Mouse (Mus musculus): ENCODE data around the gene Fosl2. TPM values are rescaled to one million over a fixed set of nuclear protein-coding genes. Genes with fewer than 3 reads are reported as not detected.
"Not testable (repeated sequence)": the region's sequence is repeated elsewhere in the genome, so short reads cannot be mapped to it uniquely, and the experiment has no call there.

The Fosl2 gene
- polyA plus RNA-seq, 1 experiment from 2014 or later: 1.9 TPM

DNA sequence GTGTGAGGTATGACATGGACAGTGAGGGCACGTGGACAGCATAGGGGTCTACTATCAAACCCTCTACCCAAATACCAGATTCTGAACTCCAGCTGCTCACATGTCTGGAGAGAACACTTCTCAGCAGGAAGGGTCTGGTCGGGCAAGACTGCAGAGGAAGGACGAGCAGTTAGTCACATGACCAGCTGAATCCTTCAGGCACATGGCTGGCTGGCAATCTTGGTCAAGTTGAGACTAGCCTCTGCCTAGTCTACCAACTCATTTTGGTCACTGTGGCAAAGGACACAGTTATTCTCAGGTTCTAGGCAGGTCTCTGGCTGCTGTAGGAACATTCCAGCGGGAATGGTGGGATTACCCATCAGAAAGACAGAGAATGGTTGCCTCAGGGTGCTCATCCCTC is 42.1 kb downstream of the Fosl2 start:
- Histone ChIP-seq H3K9ac (ENCODE audit: low read depth, low read length) (no peak overlapping the region), H3K27ac (ENCODE audit: low read depth, low read length) (no peak overlapping the region), H3K4me1 (replicated peaks; ENCODE audit: control insufficient read depth, insufficient read depth, low read length) (no peaks in the 10 kb centered on the region), H3K36me3 (ENCODE audit: control insufficient read depth, insufficient read depth, low read length) (no peaks in the 10 kb centered on the region), H3K9me3 (ENCODE audit: control insufficient read depth, low read length) (no peaks in the 10 kb centered on the region), H3K4me2 (no peak overlapping the region), H3K4me3 (ENCODE audit: low read depth, low read length) (no peak overlapping the region), H3K27me3 (replicated peaks; ENCODE audit: control insufficient read depth, insufficient read depth, low read length) (no peaks in the 10 kb centered on the region)
- WGBS: 61% methylated on average over 4 of the region's 4 CpGs
- no peak for DNase-seq (ENCODE audit: low spot score)
- ATAC-seq (replicated peaks; ENCODE audit: low FRiP score): no peak

GRCm38 (mm10) chr5:32178720-32179119 is 43.1 kb downstream of the Fosl2 start:
- not testable (repeated sequence) for ATAC-seq (replicated peaks; ENCODE audit: low FRiP score); H3K4me3 ChIP-seq (ENCODE audit: low read depth, low read length); H3K4me2 ChIP-seq; H3K36me3 ChIP-seq (ENCODE audit: control insufficient read depth, insufficient read depth, low read length); H3K27ac ChIP-seq (ENCODE audit: low read depth, low read length); H3K9ac ChIP-seq (ENCODE audit: low read depth, low read length); DNase-seq (ENCODE audit: low spot score); H3K9me3 ChIP-seq (ENCODE audit: control insufficient read depth, low read length); H3K27me3 ChIP-seq (replicated peaks; ENCODE audit: control insufficient read depth, insufficient read depth, low read length); H3K4me1 ChIP-seq (replicated peaks; ENCODE audit: control insufficient read depth, insufficient read depth, low read length)
- WGBS: 72% methylated on average over 5 of the region's 6 CpGs

DNA sequence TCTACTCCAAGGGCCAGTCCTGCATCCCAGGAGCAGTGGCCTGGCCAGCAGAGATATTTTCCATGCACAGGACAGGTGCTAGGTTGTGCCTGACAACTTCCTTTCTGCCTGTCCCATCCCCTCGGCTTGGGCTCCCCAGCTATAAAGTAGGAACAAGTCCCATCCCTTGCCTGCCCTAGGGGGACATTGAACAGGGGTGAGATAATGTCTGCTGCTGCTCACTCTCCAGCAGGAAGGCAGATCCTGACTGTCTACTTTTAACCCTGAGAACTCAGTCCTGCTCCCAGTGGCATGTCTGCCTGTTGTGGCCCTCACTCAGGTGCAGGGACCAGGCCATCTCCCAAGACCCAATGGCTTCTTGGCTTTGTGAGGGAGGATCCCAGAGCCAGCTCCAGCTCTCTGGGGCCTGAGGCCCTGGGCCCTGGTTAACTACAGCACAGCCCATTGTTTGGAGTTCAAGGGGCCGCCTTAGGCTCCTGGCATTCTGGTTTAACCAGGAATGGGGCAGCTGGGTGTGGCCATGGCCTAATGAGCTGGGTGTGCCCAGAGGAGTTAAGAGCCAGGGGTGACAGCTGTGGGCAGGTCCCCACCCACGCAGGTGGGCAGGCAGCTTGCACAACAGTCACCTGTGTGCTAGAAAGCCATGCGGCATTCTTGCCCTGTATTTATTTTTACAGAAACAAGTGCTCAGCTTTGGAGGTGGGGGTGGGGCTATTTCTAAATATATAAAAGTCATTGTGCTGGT is 47.5 kb downstream of the Fosl2 start:
- ATAC-seq (replicated peaks; ENCODE audit: low FRiP score) (no peak), DNase-seq (ENCODE audit: low spot score) (no peak)
- no peaks in the 10 kb centered on the region; the same call in 1 of the 2 replicates for H3K4me1 ChIP-seq (replicated peaks; ENCODE audit: control insufficient read depth, insufficient read depth, low read length)
- H3K4me3 ChIP-seq (ENCODE audit: low read depth, low read length): no peak overlapping the region
- no peak overlapping the region for H3K4me2 ChIP-seq
- H3K9ac ChIP-seq (ENCODE audit: low read depth, low read length): no peak overlapping the region
- WGBS: 70% methylated on average over 4 of the region's 4 CpGs
- no peaks in the 10 kb centered on the region for H3K36me3 ChIP-seq (ENCODE audit: control insufficient read depth, insufficient read depth, low read length)
- no peaks in the 10 kb centered on the region for H3K9me3 ChIP-seq (ENCODE audit: control insufficient read depth, low read length)
- no peaks in the 10 kb centered on the region for H3K27me3 ChIP-seq (replicated peaks; ENCODE audit: control insufficient read depth, insufficient read depth, low read length)
- H3K27ac ChIP-seq (ENCODE audit: low read depth, low read length): no peak overlapping the region

GRCm38 (mm10) chr5:32187717-32188116 is 52.1 kb downstream of the Fosl2 start:
- no peaks in the 10 kb centered on the region; the same call in 1 of the 2 replicates for H3K4me1 ChIP-seq (replicated peaks; ENCODE audit: control insufficient read depth, insufficient read depth, low read length)
- H3K27ac ChIP-seq (ENCODE audit: low read depth, low read length): no peak overlapping the region
- 56% methylated on average over 11 of the region's 11 CpGs for WGBS
- H3K36me3 ChIP-seq (ENCODE audit: control insufficient read depth, insufficient read depth, low read length): no peaks in the 10 kb centered on the region
- no peak overlapping the region for H3K9ac ChIP-seq (ENCODE audit: low read depth, low read length)
- no peak overlapping the region for H3K4me3 ChIP-seq (ENCODE audit: low read depth, low read length)
- no peak for DNase-seq (ENCODE audit: low spot score)
- no peaks in the 10 kb centered on the region for H3K9me3 ChIP-seq (ENCODE audit: control insufficient read depth, low read length)
- no peak for ATAC-seq (replicated peaks; ENCODE audit: low FRiP score)
- H3K27me3 ChIP-seq (replicated peaks; ENCODE audit: control insufficient read depth, insufficient read depth, low read length): no peaks in the 10 kb centered on the region
- no peak overlapping the region for H3K4me2 ChIP-seq

DNA sequence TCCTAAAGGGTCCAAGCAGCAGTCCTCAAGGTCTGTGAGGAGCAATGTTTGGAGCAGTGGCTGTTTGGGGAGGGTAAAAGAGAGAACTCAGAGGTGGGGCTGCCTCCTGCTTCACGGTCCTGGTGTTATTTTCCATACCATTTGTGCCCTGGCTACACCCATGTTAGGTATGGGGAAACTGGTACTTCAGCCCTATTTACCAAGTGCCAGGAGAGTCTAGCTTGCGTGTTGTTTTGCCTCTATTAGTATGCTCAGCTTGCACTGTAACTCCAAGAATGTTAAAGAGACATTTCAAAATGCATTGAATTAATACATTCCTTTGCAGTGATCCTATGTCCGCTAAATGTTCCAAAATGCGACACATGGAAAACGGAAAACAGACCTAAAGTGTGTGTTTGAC is 55.7 kb downstream of the Fosl2 start:
- H3K36me3 ChIP-seq (ENCODE audit: control insufficient read depth, insufficient read depth, low read length): no peaks in the 10 kb centered on the region
- ATAC-seq (replicated peaks; ENCODE audit: low FRiP score) (no peak), DNase-seq (ENCODE audit: low spot score) (no peak)
- H3K9me3 ChIP-seq (ENCODE audit: control insufficient read depth, low read length): no peaks in the 10 kb centered on the region
- no peak overlapping the region for H3K9ac ChIP-seq (ENCODE audit: low read depth, low read length)
- no peak overlapping the region for H3K4me3 ChIP-seq (ENCODE audit: low read depth, low read length)
- no peak overlapping the region for H3K27ac ChIP-seq (ENCODE audit: low read depth, low read length)
- no peaks in the 10 kb centered on the region for H3K27me3 ChIP-seq (replicated peaks; ENCODE audit: control insufficient read depth, insufficient read depth, low read length)
- no peaks in the 10 kb centered on the region for H3K4me1 ChIP-seq (replicated peaks; ENCODE audit: control insufficient read depth, insufficient read depth, low read length)
- WGBS: 80% methylated on average over 5 of the region's 5 CpGs
- H3K4me2 ChIP-seq: no peak overlapping the region

DNA sequence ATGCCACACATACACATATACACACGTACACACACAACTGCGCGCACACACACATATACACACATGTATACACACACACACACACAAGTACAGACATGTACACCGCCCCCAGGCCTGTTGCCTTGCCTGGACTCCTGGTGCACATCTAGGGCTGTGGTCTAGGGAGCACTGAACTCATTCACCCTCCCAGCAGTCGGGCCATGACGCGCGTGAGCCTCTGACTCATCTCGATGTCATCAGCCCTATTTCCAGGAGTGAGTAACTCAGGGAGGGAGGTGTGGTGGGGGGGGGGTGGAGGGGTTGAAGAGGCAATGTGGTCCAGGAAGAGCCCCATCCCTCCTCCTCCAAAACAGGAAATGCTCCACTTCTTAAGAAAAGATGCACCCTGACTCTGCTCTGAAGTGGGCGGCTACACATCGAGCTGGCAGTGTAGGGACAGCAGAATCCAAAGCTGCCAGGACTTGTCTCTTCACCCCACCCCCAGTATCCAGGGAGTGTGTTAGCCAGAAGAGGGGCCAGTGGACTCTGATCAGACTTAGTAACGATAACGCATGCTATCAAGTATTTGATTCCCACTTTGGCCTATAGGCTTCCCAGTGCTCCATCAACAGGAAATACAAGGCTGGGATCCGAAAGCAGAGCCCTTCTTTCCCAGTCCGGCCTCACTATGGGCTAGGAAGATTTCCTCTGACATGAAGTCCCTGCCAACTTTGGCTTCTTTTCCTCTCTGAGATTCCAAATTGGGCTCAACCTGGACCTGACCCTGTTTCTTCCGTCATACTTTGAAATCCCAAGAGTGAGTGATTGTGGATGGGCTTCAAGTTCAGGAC is 56.6 kb downstream of the Fosl2 start:
- no peak overlapping the region for H3K27ac ChIP-seq (ENCODE audit: low read depth, low read length)
- 75% methylated on average over 16 of the region's 16 CpGs for WGBS

GRCm38 (mm10) chr5:32194236-32194635 is 58.6 kb downstream of the Fosl2 start:
- no peaks in the 10 kb centered on the region for H3K27me3 ChIP-seq (replicated peaks; ENCODE audit: control insufficient read depth, insufficient read depth, low read length)
- DNase-seq (ENCODE audit: low spot score) (no peak), ATAC-seq (replicated peaks; ENCODE audit: low FRiP score) (no peak)
- 50% methylated on average over 4 of the region's 4 CpGs for WGBS
- no peaks in the 10 kb centered on the region for H3K36me3 ChIP-seq (ENCODE audit: control insufficient read depth, insufficient read depth, low read length)
- H3K27ac ChIP-seq (ENCODE audit: low read depth, low read length): no peak overlapping the region
- no peaks in the 10 kb centered on the region for H3K4me1 ChIP-seq (replicated peaks; ENCODE audit: control insufficient read depth, insufficient read depth, low read length)
- no peak overlapping the region for H3K4me2 ChIP-seq
- no peaks in the 10 kb centered on the region for H3K9me3 ChIP-seq (ENCODE audit: control insufficient read depth, low read length)
- no peak overlapping the region for H3K4me3 ChIP-seq (ENCODE audit: low read depth, low read length)
- no peak overlapping the region for H3K9ac ChIP-seq (ENCODE audit: low read depth, low read length)

More for the DNA sequence above, 56.6 kb downstream of the Fosl2 start:
- no peak for ATAC-seq (replicated peaks; ENCODE audit: low FRiP score)
- Histone ChIP-seq H3K4me3 (ENCODE audit: low read depth, low read length) (no peak overlapping the region), H3K4me1 (replicated peaks; ENCODE audit: control insufficient read depth, insufficient read depth, low read length) (no peaks in the 10 kb centered on the region), H3K36me3 (ENCODE audit: control insufficient read depth, insufficient read depth, low read length) (no peaks in the 10 kb centered on the region), H3K9ac (ENCODE audit: low read depth, low read length) (no peak overlapping the region), H3K4me2 (no peak overlapping the region), H3K27me3 (replicated peaks; ENCODE audit: control insufficient read depth, insufficient read depth, low read length) (no peaks in the 10 kb centered on the region), H3K9me3 (ENCODE audit: control insufficient read depth, low read length) (no peaks in the 10 kb centered on the region)
- DNase-seq (ENCODE audit: low spot score): no peak

DNA sequence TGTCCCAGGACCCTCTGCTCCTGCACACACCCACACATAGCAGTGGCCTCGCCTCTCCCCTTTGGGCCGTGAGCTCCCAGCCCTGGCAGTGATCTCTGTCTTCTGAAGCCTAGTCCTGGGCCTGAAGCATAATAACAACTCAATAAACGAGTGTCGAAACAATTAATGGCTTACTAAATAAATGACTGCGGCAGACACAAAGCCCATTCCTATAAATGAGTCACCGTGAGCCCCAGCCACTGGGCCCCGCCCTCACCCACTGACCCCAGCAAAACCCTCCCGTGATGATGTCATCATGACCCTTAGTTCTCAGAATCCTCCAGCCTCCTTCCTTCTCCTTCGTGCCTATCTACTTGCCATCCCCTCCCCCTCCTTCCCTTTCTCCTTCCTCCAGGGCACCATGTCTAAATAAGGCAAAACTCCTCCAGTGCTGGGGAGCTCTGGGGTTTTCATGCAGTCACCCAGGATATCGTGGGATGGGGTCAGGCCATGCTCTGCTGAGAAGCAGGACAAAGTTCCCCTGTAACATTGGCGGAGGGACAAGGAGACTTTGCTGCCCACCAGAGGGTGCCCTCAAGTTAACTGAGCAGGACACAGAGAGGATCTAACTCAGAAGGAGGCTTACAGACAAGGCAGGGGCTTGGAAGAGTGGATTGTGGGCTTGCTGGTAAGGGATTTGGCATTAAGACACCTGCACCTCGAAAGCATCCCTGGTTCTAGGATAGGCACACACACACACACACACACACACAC is 60.4 kb downstream of the Fosl2 start:
- Histone ChIP-seq H3K36me3 (ENCODE audit: control insufficient read depth, insufficient read depth, low read length) (no peaks in the 10 kb centered on the region), H3K27me3 (replicated peaks; ENCODE audit: control insufficient read depth, insufficient read depth, low read length) (no peaks in the 10 kb centered on the region), H3K27ac (ENCODE audit: low read depth, low read length) (no peak overlapping the region), H3K4me1 (replicated peaks; ENCODE audit: control insufficient read depth, insufficient read depth, low read length) (no peaks in the 10 kb centered on the region), H3K9ac (ENCODE audit: low read depth, low read length) (no peak overlapping the region), H3K4me2 (no peak overlapping the region), H3K9me3 (ENCODE audit: control insufficient read depth, low read length) (no peaks in the 10 kb centered on the region), H3K4me3 (ENCODE audit: low read depth, low read length) (no peak overlapping the region)
- ATAC-seq (replicated peaks; ENCODE audit: low FRiP score) (no peak), DNase-seq (ENCODE audit: low spot score) (no peak)
- 50% methylated on average over 12 of the region's 12 CpGs for WGBS
